Mouse (Mus musculus) layer of hippocampus, adult 11-12 months (tissue): ENCODE measurements around the gene Wdr24.

Source experiments
- DNase-seq: peaks from one replicate; pipeline ENCODE4 v3.0.0; 2022; ENCODE audit warnings: low spot score

The Wdr24 gene

GRCm38 (mm10) chr17:25877741-25878610 is 54.5 kb downstream of the Wdr24 start:
- no peak for DNase-seq
